Mouse (Mus musculus) thymus, postnatal 25 days (tissue): Measurements from ENCODE around the gene Alg12.

Experiments used
- DNase-seq: peaks from one replicate; pipeline ENCODE4 v3.0.0; 2022

The Alg12 gene

DNA sequence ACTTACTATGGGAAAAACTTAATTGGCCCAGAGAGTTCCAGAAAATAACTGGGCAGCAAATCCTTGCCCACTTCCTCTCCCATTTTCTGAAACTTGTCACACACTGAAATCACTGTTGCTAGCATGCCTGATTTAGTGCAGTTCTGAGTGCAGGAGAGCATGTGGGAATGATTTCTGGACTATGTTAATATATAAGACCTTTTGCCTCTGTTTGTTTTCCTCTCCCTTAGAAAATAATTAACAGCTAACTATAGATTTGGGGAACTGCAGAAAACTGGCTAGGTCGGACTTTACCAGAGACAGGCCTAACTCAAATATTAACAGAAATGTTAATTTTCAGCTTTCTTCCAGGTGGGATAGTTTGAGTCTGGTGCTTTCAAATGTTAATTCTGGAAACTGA is 50.6 kb downstream of the Alg12 start:
- DNase-seq = no peak

DNA sequence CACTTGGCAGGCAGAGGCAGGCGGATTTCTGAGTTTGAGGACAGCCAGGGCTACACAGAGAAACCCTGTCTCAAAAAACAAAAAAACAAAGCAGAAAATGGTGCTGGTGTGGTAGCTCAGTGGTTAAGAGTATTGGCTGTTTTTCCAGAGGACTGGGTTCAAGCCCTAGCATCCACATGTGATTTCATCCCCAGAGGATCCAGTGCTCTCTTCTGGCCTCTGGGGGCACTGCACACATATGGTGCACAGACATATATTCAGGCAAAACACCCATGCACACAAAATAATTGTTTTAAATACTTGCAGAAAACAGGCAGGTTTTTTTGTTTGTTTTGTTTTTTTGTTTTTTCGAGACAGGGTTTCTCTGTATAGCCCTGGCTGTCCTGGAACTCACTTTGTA is 53.0 kb downstream of the Alg12 start:
- DNase-seq = peak; percentile 19

DNA sequence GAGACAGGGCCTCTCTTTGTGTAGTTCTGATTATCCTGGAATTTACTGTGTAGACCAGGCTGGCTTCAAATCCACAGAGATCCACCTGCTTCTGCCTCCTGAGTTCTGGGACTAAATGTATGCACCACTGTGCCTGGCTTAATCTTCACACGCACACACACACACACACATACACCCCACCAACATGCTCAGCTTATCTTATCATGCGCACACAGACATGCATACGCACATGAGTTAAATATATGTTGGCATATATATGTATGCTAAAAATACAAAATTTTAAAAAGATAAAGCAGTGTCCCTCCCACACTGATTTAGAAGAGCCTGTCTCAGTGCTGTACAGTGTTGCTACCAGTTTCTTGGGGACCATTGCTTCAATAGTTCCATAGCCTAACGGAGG is 57.6 kb downstream of the Alg12 start:
- DNase-seq = no peak

DNA sequence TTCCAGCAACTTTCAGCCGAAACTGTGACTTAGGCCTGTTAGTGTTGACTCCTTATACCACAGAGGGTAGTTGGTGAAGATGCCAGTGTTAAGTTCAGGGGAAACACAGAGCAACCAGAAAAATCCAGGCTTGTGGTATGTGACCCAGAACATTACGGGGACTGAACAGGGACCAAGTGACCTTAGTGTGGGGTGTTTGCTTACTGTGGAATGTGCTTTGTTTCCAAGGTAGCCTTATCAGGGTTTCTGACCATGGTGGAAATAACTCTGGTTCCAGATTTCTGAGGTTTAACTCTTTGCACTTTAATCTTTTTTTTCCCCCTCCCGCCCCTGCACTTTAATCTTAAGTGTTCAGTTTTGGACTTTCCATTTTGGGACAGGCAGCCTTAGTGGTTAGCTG is 61.1 kb downstream of the Alg12 start:
- DNase-seq = no peak

DNA sequence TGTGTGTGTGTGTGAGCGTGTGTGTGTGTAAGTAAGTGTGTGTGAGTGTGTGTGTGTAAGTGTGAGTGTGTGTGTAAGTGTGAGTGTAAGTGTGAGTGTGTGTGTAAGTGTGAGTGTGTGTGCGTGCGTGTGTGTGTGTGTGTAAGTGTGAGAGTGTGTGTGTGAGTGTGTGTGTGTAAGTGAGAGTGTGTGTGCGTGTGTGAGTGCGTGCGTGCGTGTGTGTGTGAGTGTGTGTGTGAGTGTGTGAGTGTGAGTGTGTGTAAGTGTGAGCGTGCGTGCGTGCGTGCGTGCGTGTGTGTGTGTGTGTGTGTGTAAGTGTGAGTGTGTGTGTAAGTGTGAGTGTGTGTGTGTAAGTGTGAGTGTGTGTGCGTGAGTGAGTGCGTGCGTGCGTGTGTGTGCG is 63.4 kb downstream of the Alg12 start:
- no peak for DNase-seq
